Mouse (Mus musculus) erythroblast, embryonic 14.5 days (primary cell): ENCODE measurements around the gene Igfbp6.

Source experiments
- GATA1 ChIP-seq: IDR thresholded peaks from 2 replicates; pipeline ENCODE4 v1.6.1; 2012; ENCODE audit warnings: low read length, inconsistent platforms, mixed read lengths
- TAL1 ChIP-seq: IDR thresholded peaks from 3 replicates; pipeline ENCODE4 v1.6.1; 2012; ENCODE audit warnings: low read length, inconsistent platforms, mixed read lengths

GRCm38 (mm10) chr15:102192820-102193386 is 48.7 kb downstream of the Igfbp6 start:
- no peak for TF ChIP-seq TAL1
- no peak for TF ChIP-seq GATA1
